Mouse (Mus musculus) lung, postnatal 25 days (tissue): ENCODE measurements around the gene Neurod2.

Experiments used
- DNase-seq: peaks from one replicate; pipeline ENCODE4 v3.0.0; 2022; ENCODE audit warnings: low spot score

Gene Neurod2

GRCm38 (mm10) chr11:98318421-98319116, 10.9 kb downstream of the Neurod2 start:
- DNase-seq = no peak

DNA sequence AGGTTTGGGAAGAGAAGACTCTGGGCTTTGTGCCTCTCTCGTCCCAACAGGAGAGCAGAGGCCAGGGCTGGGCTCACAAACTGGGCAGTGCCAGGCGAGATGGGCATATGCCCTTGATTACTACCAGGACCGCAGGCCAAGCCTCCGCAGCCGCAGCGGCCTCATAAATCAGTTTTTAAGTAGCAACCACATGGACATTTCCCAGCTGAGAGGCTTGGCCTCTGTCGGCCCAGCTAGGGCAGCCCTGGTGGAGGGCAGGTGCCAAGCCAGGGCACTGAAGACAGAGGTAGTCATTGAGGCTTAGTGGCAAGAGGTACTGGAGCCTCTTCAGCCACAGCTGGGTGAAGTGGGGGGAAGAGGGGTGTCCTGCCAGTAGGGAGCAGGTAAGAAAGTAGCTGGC, 12.0 kb downstream of the Neurod2 start:
- no peak for DNase-seq

DNA sequence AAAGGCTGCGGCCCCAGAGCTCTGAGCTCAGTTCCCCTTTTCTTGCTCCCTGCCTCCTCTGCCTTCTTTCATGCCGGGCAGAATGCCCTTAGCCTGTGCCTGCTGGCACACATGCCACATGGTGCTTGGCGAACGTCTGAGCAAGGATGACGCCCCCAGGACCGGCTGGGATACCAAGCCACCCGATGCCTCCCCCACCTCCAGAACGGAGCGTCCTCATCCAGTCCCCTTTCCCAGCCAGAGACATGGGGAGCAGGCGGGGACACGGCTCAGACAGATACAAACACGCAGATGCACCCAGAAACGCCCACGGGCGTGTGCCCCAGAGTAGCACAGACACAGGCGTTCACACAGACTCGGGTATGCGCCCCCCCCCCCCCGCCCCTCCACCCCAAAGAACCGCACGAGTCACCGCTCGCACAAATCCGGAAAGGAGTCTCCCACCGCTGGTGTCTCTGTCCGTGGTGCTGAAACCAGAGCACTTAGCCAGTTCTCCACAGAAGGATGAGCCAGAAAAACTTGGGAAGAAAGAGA, 15.6 kb downstream of the Neurod2 start:
- DNase-seq = no peak

DNA sequence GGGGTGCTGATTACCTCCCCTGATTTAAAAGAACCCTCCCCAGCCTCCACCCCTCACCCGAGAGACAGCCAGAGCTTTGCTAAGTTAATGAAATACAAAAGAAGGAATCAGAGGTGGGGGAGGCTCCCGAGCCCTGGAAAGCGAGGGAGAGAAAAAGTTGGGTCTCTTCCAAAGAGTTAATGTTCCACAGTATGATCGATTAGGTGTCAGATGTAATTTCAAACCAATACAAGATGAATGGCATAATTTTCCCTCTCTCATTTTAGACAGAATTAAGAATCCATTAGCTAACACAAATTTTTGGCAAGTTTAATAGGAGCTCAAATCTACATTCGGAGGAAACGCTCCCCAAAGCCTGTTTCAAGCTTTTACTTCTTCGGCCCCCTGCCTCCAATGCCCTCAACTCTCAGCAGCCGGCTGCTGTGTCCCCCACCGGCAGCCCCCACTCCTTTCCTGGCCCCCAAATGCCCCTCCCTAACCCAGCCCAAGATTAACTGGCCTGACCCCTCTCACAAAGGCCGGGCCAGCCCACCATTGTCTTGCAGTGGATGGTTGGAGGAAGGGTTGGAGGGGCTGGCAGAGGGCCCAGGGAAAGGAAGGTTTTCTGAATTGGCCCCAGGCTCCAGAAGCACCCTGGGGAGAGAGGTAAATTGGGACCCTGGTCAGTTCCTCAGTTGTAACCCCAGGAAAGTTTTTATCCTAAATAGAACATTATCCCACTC, 30.8 kb downstream of the Neurod2 start:
- peak; percentile 18 for DNase-seq

GRCm38 (mm10) chr11:98297778-98298177, 31.7 kb downstream of the Neurod2 start:
- no peak for DNase-seq

GRCm38 (mm10) chr11:98296916-98297315, 32.5 kb downstream of the Neurod2 start:
- DNase-seq = no peak

DNA sequence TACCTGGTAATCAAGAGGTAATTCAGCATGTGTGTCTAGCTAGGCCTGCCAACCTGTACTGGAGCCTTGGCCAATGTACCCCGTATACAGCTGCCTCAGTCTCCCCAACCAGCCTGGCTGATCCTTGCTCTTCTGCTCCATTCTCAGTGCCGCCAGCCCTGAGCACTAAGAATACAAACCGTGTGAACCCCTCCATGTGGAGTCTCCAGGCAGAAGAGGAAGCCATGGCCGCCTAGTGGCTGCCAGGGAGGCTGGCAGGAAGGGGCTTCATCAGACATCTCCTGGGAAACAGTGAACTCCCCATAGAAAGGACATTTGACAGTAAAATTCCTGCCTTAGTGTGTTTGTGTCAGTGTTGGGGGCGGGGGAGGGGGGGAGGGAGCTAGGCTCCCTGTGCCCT, 33.2 kb downstream of the Neurod2 start:
- no peak for DNase-seq

DNA sequence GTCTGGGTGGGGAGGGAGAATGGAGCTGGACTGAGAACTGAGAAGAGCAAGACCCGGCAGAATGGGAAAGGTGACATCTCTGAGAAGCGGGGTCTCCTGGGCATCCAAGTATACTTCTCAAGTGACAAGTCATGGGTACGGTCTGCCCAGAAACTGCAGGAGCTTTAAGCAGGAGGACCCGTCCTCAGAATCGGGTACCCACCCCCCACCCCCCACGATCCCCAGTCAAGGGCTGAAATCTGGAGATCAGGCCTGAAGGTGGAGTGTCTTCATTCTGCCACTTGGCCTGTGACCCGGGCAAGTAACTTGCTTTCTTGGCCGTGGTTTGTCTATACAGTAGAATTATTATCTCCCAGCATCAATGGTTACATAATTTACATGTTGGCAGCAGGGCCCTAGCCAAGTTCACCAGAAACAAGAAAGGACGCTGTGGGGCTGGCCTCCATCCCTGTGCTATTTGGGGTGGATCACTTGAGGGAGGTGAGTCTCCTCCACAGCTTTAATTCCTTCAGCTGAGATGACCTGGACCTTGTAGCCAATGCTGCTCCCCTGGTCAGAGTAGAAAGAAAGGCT, 34.3 kb downstream of the Neurod2 start:
- no peak for DNase-seq

GRCm38 (mm10) chr11:98294188-98295012, 35.0 kb downstream of the Neurod2 start:
- DNase-seq = peak; percentile 37

- DNase-seq = no peak
Observed at GRCm38 (mm10) chr11:98293070-98293469, 36.4 kb downstream of the Neurod2 start.

DNA sequence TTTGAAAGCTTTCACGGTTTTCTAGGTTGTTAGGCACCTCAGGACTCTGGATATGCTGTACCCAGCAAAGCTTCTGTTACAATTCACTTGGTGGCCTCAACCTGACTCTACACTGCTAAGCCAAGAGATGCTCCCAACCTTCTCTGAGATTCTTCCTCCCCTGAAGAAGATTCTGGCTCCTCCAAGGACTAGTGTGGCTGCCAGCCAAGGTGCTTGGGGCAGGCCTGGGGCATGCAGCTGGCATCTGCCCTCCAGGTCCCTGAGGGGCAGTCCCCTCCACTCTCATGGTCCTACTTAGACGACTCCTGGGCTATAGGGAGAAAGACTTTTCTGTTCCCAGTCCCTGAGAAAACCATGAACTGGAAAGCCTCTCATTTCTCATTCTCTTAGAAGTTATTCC, 38.5 kb downstream of the Neurod2 start:
- DNase-seq = no peak

DNA sequence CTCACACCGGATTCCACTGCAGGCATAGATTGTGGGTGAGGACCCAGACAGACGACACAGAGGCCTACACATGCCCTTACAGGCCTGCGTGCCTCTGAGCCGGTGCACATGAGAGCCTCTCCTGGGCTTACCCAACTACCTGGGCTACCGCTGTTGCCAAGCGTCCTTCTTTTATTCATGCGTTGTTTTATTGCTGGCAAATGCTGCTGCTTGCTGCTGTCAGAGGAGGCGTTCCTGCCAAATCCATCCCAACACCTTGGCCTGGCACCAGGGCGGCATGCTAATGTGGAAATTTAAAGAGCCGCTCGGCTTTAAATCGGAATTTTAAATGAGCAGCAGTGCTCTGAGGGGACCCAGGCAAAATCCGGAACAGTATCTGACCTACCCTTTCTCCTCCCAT, 39.6 kb downstream of the Neurod2 start:
- no peak for DNase-seq

DNA sequence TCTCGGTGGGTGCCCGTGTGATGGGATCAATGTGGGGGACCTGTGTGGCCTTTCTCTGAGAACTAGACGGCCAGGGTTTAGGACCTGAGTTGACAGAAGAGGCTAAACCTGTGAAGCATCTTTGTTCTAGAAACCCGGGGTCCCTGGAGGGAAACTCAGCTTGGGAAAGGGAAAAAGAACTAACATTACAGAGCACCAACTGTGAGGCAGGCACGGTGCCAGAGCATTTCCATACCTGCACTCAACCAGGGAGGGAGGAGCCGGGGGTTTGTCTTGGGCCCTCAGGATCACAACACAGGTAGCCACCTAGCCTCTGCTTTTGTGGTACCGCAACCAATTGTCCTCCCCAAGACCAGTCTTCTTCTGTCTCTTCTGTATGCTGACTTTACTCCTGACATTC, 41.5 kb downstream of the Neurod2 start:
- no peak for DNase-seq

- no peak for DNase-seq
Observed at GRCm38 (mm10) chr11:98287531-98287930, 41.9 kb downstream of the Neurod2 start.

DNA sequence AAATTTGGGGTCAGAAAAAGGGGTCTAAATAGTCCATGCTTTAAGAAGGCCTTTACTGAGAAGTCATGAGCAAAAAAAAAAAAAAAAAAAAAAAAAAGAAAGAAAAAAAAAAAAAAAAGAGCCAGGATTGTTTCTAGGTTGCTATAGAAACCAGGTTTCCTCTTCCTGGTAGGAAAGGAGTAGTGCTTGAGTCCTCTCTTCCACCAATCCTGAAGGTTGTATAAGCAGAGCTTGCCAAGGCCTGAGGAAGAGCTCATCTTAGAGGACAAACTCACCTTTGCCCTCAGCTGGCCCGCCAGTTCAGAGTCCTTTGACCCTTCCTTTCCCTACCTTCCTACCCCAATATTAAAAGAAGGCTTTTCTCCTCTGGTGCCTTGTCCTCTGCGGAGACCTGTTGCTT, 44.1 kb downstream of the Neurod2 start:
- no peak for DNase-seq

- DNase-seq = no peak
Observed at GRCm38 (mm10) chr11:98284230-98284629, 45.2 kb downstream of the Neurod2 start.

- DNase-seq = no peak
Observed at GRCm38 (mm10) chr11:98283740-98284139, 45.7 kb downstream of the Neurod2 start.
